Mouse (Mus musculus): Measurements from ENCODE around the gene Cnmd.

Cnmd gene

GRCm38 (mm10) chr14:79662001-79662400 is at the start of gene Cnmd:
TSS of gene Cnmd (minus strand) at chr14:79662170.
- no peak for DNase-seq (ENCODE audit: low spot score)

GRCm38 (mm10) chr14:79711301-79711700 is 49.3 kb upstream of the Cnmd start:
- DNase-seq (ENCODE audit: low spot score), result no peak

GRCm38 (mm10) chr14:79703523-79704172 is 41.7 kb upstream of the Cnmd start:
- DNase-seq (ENCODE audit: low spot score), result no peak

- no peak for DNase-seq (ENCODE audit: low spot score)
These were observed 39.6 kb upstream of the Cnmd start for GRCm38 (mm10) chr14:79701606-79702005.

- DNase-seq (ENCODE audit: low spot score), result peak; percentile 64
These were observed 39.1 kb upstream of the Cnmd start for GRCm38 (mm10) chr14:79701054-79701453.

DNA sequence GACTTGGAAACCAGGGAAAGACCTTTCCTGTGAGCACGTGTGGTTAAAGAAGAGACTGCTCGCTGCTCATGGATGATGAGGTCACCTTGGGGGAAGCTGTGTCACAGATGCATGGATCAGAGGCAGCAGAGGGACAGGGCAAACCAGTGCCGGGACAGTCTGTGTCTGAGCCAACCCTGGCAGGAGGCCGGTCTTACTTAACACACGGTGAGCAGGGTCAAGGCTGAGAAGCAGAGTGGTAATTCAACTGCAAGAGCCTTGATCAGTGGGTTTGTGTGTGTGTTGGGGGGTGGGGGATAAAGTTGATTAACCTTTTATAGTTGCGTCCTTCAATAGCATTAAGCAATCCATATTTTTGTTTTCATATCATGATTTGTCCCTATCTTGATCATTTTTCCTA is 37.4 kb upstream of the Cnmd start:
- DNase-seq (ENCODE audit: low spot score), result no peak

GRCm38 (mm10) chr14:79690068-79690844 is 28.3 kb upstream of the Cnmd start:
- DNase-seq (ENCODE audit: low spot score), result no peak

GRCm38 (mm10) chr14:79680652-79681051 is 18.7 kb upstream of the Cnmd start:
- no peak for DNase-seq (ENCODE audit: low spot score)

- DNase-seq (ENCODE audit: low spot score), result no peak
These were observed 16.1 kb upstream of the Cnmd start for GRCm38 (mm10) chr14:79677891-79678687.

DNA sequence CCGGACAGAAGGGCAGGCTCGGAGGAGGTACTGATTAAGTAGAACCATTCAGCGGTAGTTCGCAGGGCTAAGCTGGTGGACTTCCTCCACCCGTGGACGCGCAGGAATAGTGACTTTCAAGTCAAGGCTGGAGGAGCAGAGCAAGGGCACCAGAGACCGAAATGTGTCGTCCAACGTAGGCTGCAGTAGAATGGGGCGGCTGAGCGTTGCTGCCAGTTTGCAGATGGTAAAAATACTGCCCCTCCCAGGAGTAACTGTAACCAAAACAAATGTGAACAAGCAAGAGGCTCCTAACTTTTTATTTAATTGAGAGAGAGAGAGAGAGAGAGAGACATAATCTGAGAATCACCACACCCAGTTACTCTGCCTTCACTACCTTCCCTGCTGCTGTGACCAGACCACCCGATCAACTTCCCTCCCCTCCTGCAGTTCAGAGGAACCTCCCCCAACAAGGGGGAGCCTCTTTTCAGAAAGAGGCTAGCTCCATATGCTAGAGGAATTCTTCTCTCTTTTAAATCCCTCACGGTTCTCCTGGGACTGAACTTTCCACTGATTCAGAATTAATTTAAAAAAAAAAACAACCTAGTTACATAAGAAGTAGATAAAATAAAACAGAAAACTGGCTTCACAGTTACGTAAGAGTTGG is 15.3 kb upstream of the Cnmd start:
- DNase-seq (ENCODE audit: low spot score), result peak; percentile 41

- DNase-seq (ENCODE audit: low spot score), result peak; percentile 61
These were observed 11.4 kb upstream of the Cnmd start for GRCm38 (mm10) chr14:79673083-79674013.

- no peak for DNase-seq (ENCODE audit: low spot score)
These were observed 10.6 kb upstream of the Cnmd start for GRCm38 (mm10) chr14:79672567-79672966.

DNA sequence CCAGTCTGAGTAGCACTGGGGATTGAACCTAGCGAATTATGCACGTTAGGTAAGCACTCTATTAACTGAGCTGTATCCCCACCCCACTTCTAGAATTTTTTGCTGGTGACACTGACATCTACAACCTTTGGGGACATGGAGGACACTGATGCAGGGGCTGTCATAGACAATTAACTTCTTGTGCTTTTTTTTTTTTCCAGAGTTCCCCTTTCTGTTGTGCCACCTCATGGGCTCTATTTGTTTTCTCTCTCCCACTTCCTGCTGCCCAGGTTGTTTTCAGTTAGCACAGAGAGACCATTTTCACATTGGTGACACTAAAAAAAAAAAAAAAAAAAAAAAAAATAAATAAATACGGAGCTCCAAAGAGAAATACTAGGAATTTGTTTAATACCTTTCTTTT is 9.0 kb upstream of the Cnmd start:
- no peak for DNase-seq (ENCODE audit: low spot score)

- DNase-seq (ENCODE audit: low spot score), result peak; percentile 81
These were observed 709 bp downstream of the Cnmd start for GRCm38 (mm10) chr14:79661005-79661917.

DNA sequence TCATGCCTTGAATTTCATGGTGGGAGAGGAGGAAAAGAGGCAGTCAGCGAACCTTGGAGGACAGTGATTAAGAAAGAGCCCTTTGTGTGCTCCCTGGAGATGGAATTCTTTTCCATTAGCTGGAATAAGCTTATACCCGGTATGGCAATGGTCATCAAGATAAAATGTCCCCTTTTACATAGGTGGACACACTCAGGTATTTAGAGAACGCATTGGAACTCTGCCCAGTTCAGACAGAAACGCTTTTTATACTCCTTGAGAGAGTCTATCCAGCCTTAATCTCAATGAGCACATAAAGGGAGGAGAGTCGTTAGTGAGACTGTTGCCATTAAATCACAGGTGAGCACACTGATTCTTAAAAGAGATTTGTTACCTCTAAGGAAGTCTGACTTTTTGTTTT is 1.5 kb downstream of the Cnmd start:
- DNase-seq (ENCODE audit: low spot score), result no peak

DNA sequence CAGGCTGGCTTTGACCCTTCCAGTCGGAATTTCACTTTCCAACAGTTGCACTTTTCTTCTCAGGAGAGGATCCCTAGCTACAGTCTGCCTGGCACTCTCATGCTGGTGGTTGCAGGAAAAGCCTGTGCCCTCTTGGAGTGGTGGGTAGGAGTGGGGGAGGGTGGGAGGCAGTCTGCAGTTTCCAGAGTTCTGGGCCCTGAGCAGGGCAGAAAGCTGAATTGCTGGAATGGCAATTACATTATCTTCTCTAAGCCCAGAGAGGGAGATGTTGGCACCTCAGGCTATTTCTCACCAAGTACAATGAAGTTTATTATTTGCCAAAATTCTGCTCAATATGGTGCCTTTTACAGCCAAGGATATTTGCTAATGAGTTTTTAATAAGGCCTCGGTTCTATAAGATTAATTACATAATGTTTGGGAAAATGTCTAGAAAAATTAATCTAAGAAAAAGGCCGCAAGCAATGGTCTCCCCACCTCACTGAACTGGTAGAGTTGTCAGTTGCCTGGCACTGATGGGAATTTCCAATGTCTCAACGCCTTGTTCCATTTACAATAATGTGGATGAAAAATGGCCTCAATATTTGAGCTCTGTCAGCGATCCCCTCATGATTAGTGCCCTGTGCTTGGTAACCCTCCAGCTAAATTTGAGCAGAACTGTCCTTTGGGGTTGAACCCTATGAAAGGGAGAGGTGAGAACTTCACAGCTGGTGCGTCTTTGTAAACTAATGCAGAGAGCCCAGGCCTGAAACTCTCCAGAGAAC is 3.0 kb downstream of the Cnmd start:
- DNase-seq (ENCODE audit: low spot score), result no peak

DNA sequence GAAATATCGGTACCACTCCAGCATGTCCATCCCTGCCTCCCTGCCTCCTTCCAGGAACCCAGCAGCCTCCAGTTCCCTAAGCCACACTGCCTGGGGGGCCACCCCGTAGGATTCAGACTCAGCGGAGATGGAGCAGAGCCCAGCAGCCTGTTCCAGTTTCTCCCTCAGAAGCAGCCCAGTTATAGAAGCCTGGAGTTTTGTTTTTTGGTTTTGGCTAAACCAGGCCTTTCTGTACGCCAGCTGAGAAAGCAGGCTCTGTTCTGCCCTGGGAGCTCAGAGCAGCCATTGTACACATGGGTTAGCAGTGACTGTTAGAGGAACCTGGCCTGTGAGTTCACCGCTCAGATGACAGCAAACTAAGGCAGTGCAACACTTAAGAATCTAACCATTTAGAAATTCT is 3.7 kb downstream of the Cnmd start:
- DNase-seq (ENCODE audit: low spot score), result no peak

- DNase-seq (ENCODE audit: low spot score), result no peak
These were observed 9.3 kb downstream of the Cnmd start for GRCm38 (mm10) chr14:79652654-79653053.

DNA sequence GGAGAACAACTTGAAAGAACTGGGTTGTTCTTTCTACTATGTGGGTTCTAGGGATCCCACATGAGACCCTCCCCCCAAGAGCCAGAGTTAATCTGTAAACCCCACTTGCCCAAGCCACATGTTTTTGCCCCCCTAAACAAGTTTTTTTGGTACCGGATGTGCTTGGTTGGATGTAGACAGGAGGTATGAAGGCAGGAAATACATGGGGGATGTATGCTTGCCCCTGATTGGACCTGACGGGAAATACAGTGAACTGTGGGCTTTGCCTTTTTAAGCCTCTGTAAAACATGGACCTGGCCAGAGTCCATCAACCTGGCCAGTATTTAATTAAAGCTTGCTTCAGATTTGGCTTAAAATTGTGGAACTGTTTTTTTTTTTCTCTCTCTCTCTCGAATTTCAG is 12.3 kb downstream of the Cnmd start:
- DNase-seq (ENCODE audit: low spot score), result no peak
